Mouse (Mus musculus) embryonic fibroblast, embryonic 13.5 days (primary cell): ENCODE results near the gene Irf3.

Source experiments
- CTCF ChIP-seq: IDR thresholded peaks from 2 replicates; pipeline ENCODE4 v1.5.1; 2011; ENCODE audit warnings: mild to moderate bottlenecking, control low read depth, low read length, moderate library complexity, borderline replicate concordance; ENCODE audit not compliant: insufficient read depth
- POLR2A ChIP-seq: IDR thresholded peaks from 2 replicates; pipeline ENCODE4 v1.6.1; 2011; ENCODE audit warnings: low read depth, mild to moderate bottlenecking, control low read depth, low read length, moderate library complexity

DNA sequence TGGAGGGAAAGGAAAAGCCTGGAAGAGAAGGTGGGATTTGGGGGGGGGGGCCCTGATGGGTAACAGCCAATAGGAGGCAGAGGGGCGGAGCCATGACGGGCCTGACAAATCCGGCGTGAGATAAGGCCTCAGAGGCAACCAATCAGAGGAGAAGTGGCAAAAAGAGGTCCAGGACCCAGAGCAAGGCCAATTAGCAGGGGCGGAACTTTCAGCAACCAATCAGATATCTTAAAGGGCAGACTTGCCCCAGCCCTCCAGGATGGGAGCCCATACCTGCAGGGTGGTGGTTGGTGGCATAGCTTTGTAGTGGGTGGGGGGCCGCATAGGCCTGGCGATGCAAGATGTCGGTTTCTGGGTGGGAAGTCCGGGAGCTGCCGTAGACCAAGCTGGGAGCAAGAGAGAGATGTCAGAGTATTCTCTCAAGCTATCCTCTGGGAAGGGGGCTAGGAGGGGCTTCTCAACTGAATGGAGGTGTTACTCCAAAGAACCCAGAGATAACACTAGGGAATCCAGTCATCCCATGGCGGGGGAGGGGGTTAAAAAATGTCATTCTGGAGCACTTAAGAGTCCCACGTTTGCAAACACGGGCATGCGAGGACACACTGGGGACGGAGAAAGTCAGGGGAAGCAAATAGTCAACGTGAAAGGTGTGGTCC is 53.6 kb downstream of the Irf3 start:
- TF ChIP-seq CTCF: no peak
- TF ChIP-seq POLR2A: no peak
